Mouse (Mus musculus): Measurements from ENCODE around the gene Mblac2. TPM values are rescaled to one million over a fixed set of nuclear protein-coding genes. Genes with fewer than 3 reads are reported as not detected.

The Mblac2 gene
- polyA plus RNA-seq (2012; rRNA removed; ENCODE audit: low replicate concordance), result 0.68 and 0.72 TPM in 2 replicates

DNA sequence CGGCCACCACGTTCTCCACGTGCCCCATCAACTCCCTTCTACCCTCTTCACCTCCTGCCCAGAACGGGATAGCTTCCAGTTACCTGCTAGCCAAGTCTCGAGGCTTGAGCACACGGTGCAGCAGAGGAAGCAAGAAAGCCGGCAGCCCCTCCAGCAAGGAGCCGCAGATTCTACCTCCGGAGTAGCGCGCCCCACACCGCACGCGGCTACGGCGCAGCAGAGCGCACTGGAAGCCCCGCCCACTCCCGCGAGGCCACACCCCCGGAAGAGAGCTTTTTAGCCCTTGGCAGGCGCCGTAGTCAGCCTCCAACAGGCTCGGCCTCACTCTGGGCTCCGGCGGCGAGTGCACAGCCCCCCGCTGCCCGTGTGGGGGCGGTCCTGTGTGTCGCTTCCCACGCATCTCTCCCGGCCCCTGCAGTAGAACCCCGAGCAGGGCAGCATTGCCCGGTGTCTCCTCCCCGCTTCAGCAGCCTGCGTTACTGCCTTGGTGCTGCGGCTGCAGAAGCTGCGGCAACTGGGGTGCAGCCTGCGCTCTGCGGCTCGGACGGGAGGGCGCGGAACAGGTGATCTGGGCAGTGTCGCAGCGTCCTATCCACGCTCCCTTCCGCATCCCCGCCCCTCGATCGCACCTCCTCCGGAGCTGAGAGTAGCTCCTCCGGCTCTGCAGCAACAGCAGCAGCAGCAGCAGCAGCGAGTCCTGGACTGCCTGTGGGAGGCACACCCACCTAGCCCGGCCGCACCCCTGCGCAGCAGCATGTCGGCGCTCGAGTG lies at the start of gene Mblac2, which contains the start of gene Polr3g:
TSS of gene Mblac2 (plus strand) at position 567 of the 771 bp plus-strand sequence.
TSS of gene Polr3g (minus strand) at position 239 of the 771 bp plus-strand sequence.

DNA sequence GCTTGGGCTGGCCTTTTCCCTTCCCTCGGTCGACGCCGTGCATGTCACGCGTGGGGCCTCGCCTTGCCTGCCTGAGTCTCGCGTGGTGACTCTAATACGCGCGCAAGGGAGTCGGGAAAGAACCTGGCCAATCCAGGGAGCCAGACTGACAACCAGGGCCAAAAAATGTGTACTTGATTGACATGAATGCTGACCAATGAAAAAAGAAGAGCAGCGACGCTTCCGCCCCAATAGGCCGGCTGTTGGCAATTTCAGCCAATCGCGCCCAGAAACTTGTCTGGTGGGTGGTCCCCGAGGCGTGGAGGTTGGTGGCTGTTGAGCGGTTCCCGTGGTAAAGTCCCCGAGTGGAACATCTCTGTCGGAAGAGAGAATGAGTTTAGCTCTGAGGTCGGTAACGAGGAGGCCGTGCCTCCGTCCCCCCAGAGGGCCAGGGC lies 71.8 kb downstream of the Mblac2 start, which contains the start of gene Cetn3:
TSS of gene Cetn3 (plus strand) at position 107 of the 434 bp plus-strand sequence.

Other genes starting within 250 kb of the Mblac2 start
- 0.24 and 1.8 TPM in 2 replicates for gene Adgrv1, start 78.2 kb upstream of the Mblac2 start, polyA plus RNA-seq (2012; rRNA removed; ENCODE audit: low replicate concordance)
- 0.95 and 3.3 TPM in 2 replicates for gene Lysmd3, start 53.7 kb upstream of the Mblac2 start, polyA plus RNA-seq (2012; rRNA removed; ENCODE audit: low replicate concordance)
- gene Polr3g, start 328 bp upstream of the Mblac2 start, polyA plus RNA-seq (2012; rRNA removed; ENCODE audit: low replicate concordance), result 1.1 and 1.5 TPM in 2 replicates
- gene Cetn3, start 71.7 kb downstream of the Mblac2 start, polyA plus RNA-seq (2012; rRNA removed; ENCODE audit: low replicate concordance), result not detected in 2 replicates